Mouse (Mus musculus) stomach, embryonic 14.5 days (tissue): Measurements from ENCODE around the gene Olfr171. TPM values are rescaled to one million over a fixed set of nuclear protein-coding genes. Genes with fewer than 3 reads are reported as not detected.
"Not testable (repeated sequence)": the region's sequence is repeated elsewhere in the genome, so short reads cannot be mapped to it uniquely, and the experiment has no call there.

ENCODE experiments used
- ATAC-seq: fragments of 200-750 bp; cut with Nextera tagmentation; 2 replicates; pipeline ENCODE4 v1.8.0; 2017; ENCODE audit warnings: low read depth, moderate TSS enrichment; ENCODE audit not compliant: insufficient number of reproducible peaks, insufficient read depth, low FRiP score
- H3K27ac ChIP-seq: fragments of 300-500 bp; sonication (generic); 2 replicates; pipeline ENCODE4 v1.5.1; 2014; ENCODE audit warnings: mild to moderate bottlenecking, low read length, moderate library complexity, mixed read lengths
- H3K27me3 ChIP-seq: fragments of 300-500 bp; sonication (generic); 2 replicates; pipeline ENCODE4 v1.6.1; 2014; ENCODE audit warnings: low read length, control low read depth, mixed read lengths; ENCODE audit not compliant: control insufficient read depth, insufficient read depth
- H3K36me3 ChIP-seq: fragments of 300-500 bp; sonication (generic); 2 replicates; pipeline ENCODE4 v1.6.1; 2014; ENCODE audit warnings: mild to moderate bottlenecking, control low read depth, low read length, moderate library complexity, mixed read lengths; ENCODE audit not compliant: control insufficient read depth, insufficient read depth
- H3K4me1 ChIP-seq: fragments of 300-500 bp; sonication (generic); 2 replicates; pipeline ENCODE4 v1.6.1; 2014; ENCODE audit warnings: low read length, control low read depth, mixed read lengths; ENCODE audit not compliant: control insufficient read depth, insufficient read depth
- H3K4me2 ChIP-seq: fragments of 300-500 bp; sonication (generic); replicated peaks from 2 replicates; pipeline ENCODE4 v1.6.1; 2014; ENCODE audit warnings: low read depth, low read length, control low read depth
- H3K4me3 ChIP-seq: fragments of 300-500 bp; sonication (generic); 2 replicates; pipeline ENCODE4 v1.5.1; 2014; ENCODE audit warnings: low read depth, low read length, control low read depth
- H3K9ac ChIP-seq: fragments of 300-500 bp; sonication (generic); replicated peaks from 2 replicates; pipeline ENCODE4 v1.6.1; 2014; ENCODE audit warnings: low read depth, mild to moderate bottlenecking, control low read depth, low read length, moderate library complexity, mixed read lengths
- H3K9me3 ChIP-seq: fragments of 300-500 bp; sonication (generic); 2 replicates; pipeline ENCODE4 v1.6.1; 2016; ENCODE audit warnings: low read depth, low read length, control low read depth; ENCODE audit not compliant: control insufficient read depth
- WGBS: fragments of 180-500 bp; shearing (Covaris S2); extraction: QIAGEN DNeasy Blood & Tissue Kit; methylation state at CpG from one replicate; pipeline ENCODE4 v1.1.7; 2014; 5-methylcytosine and 5-hydroxymethylcytosine counted together
- polyA plus RNA-seq: library from polyadenylated mRNA; unstranded; fragments of >200 nt; fragmentation: Nextera tagmentation; extraction: Ambion mirVana; gene quantifications from 2 replicates; pipeline ENCODE4 v1.2.1, GENCODE M21; 2014

The Olfr171 gene
- not detected in 2 replicates for polyA plus RNA-seq

DNA sequence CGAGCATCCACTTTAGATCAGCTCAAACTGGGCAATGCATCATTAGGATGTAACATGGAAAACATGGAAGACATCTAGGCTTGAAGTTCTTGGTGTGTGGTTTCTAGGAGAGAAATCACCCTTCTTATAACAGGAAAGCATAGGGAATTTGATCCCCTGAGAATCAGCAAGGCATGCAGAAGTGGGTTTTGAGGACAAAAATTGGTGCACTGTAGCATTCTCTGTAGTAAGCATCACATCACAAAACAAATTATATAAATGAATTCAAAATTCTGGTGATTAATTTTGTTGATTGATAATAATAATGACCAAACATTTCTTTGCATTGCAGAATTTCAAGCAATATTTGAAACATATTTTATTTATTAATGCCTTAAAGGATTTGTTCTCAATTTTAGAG is at the start of gene Olfr171:
Gene Olfr171, minus strand, starts transcription at position 101 of the 400 bp plus-strand sequence.
- Histone ChIP-seq H3K4me1 (no peaks in the 10 kb centered on the region), H3K4me3 (no peak within 1 kb of the TSS), H3K9ac (no peak within 1 kb of the TSS), H3K27ac (no peak within 1 kb of the TSS), H3K9me3 (no peaks in the 10 kb centered on the region), H3K27me3 (no peaks in the 10 kb centered on the region), H3K4me2 (no peak within 1 kb of the TSS), H3K36me3 (no peaks in the 10 kb centered on the region)
- no peak for ATAC-seq
- 71% methylated on average over 1 of the region's 1 CpGs for WGBS

DNA sequence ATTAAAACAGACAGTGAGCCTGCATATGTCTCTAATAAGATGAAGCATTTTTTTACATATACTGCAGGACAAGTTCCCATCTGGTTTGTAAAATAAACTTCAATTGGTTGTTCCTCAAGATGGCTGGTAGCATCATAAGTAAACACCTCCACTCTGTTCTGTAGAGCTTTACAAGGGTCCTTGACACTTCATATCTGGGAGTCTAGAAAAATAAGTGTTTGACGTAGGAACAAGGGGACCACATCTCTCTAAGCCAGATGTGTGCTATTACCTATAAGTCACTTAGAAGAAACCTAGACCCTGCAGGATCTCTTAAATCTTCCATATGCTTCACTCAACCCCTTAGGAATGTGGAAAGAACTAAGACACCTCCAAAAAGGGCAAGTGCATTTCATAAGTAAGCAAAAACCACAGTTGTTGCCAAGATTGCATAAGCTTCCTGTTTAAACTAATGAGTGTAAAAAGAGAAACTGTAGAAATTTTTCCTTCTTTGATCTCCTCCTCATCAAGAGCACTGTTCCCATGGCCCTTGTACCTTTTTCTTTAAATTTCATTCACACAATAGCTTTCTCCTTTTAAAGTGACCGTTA is 41.1 kb upstream of the Olfr171 start:
- no peaks in the 10 kb centered on the region for H3K36me3 ChIP-seq
- H3K4me1 ChIP-seq: no peaks in the 10 kb centered on the region
- no peak overlapping the region for H3K27ac ChIP-seq
- no peak overlapping the region for H3K9ac ChIP-seq
- H3K4me2 ChIP-seq: no peak overlapping the region
- WGBS: 85% methylated on average over 2 of the region's 2 CpGs
- ATAC-seq: no peak
- H3K4me3 ChIP-seq: no peak overlapping the region
- no peaks in the 10 kb centered on the region for H3K27me3 ChIP-seq
- H3K9me3 ChIP-seq: no peaks in the 10 kb centered on the region

DNA sequence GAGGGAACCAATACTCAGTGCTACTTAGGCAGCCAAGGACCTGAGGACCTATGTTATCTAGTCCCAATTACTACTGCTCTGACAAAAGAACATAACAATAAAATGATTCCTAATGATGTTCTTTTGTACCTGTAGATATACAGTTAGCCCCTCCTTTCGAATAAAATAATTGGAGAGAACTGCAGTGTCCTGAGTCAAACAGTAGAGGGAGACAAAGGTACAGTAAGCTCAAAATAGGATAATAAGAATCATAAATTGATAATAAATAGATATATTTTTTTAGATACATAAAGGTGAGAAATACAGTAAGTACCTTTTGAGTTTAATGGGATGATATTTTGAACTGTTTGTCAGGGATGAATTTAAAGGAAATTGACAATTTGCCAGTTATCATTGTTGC is 36.6 kb upstream of the Olfr171 start:
- Histone ChIP-seq H3K36me3 (no peaks in the 10 kb centered on the region), H3K27ac (no peak overlapping the region), H3K9ac (no peak overlapping the region), H3K27me3 (no peaks in the 10 kb centered on the region), H3K4me1 (no peaks in the 10 kb centered on the region), H3K4me2 (no peak overlapping the region), H3K9me3 (no peaks in the 10 kb centered on the region), H3K4me3 (no peak overlapping the region)
- 59% methylated on average over 1 of the region's 1 CpGs for WGBS
- ATAC-seq: no peak

DNA sequence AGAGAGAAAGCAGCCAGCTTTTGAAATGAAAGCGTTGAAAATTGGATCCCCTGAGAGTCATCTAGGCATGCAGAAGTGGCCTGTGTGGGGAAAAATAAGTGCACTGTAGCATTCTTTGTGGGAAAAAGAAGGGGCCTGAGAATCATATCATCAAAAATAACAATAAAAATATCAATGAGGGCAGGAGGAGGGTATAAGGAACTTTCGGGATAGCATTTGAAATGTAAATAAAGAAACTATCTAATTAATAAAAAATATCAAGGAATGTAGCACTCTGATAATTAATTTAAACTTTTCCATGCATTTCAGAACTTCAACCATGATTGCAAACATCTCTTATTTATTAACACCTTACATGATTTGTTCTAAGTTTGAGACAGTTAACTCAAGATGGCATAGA is 17.9 kb downstream of the Olfr171 start, which contains the start of gene Olfr170:
Gene Olfr170, minus strand, starts transcription at position 101 of the 400 bp plus-strand sequence.
- H3K9me3 ChIP-seq, H3K4me1 ChIP-seq, H3K4me3 ChIP-seq, ATAC-seq, H3K27ac ChIP-seq, H3K27me3 ChIP-seq, H3K9ac ChIP-seq, H3K4me2 ChIP-seq, H3K36me3 ChIP-seq: not testable (repeated sequence)
- WGBS: 93% methylated on average over 2 of the region's 2 CpGs

DNA sequence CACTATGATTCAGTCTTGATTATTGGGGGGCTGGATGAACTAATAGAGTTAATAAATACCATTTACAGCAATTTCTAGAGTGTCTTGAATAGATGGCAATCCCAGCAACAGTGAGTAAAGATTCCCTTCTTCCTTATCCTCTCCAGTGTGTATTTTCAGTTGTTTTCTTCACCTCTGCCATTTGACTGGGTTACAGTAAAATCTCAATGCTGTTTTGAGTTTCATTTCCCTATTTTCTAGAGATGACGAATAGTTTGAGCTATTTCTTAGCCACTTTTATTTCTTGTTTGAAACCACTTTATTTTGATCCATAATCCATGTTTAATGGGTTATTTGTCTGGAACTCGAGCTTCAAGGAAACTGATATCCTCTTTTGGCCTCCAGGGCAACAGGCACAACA is 26.6 kb downstream of the Olfr171 start:
- no peak overlapping the region for H3K4me3 ChIP-seq
- H3K9me3 ChIP-seq: no peaks in the 10 kb centered on the region
- no peak for ATAC-seq
- 58% methylated on average over 2 of the region's 2 CpGs for WGBS
- no peak overlapping the region for H3K4me2 ChIP-seq
- H3K27me3 ChIP-seq: no peaks in the 10 kb centered on the region
- H3K4me1 ChIP-seq: no peaks in the 10 kb centered on the region
- H3K36me3 ChIP-seq: no peaks in the 10 kb centered on the region
- H3K9ac ChIP-seq: no peak overlapping the region
- H3K27ac ChIP-seq: no peak overlapping the region

Other genes starting within 250 kb of the Olfr171 start
- gene Olfr165, start 206.8 kb downstream of the Olfr171 start, polyA plus RNA-seq: not detected in 2 replicates
- gene Olfr166, start 146.2 kb downstream of the Olfr171 start, polyA plus RNA-seq: not detected in 2 replicates
- gene Olfr167, start 107.7 kb downstream of the Olfr171 start, polyA plus RNA-seq: not detected in 2 replicates
- not detected in 2 replicates for gene Olfr168, start 94.4 kb downstream of the Olfr171 start, polyA plus RNA-seq
- not detected in 2 replicates for gene Olfr169, start 58.1 kb downstream of the Olfr171 start, polyA plus RNA-seq
- gene Olfr170, start 18.0 kb downstream of the Olfr171 start, polyA plus RNA-seq: not detected in 2 replicates
- gene Lamp3, start 76.5 kb upstream of the Olfr171 start, polyA plus RNA-seq: not detected in 2 replicates
- 24.3 TPM in 2 replicates for gene B3gnt5, start 130.3 kb upstream of the Olfr171 start, polyA plus RNA-seq